Mouse (Mus musculus): ENCODE measurements around the gene Vsig8. TPM values are rescaled to one million over a fixed set of nuclear protein-coding genes. Genes with fewer than 3 reads are reported as not detected.

The Vsig8 gene
- polyA plus RNA-seq, 1 experiment from 2014 or later: not detected

Other genes starting within 250 kb of the Vsig8 start
- 0.17 and 0.43 TPM in 2 replicates for gene Kcnj9, start 226.6 kb upstream of the Vsig8 start, polyA plus RNA-seq (2016; fragmentation: Nextera tagmentation; extraction: Ambion mirVana)
- 0.46 and 0.47 TPM in 2 replicates for gene Kcnj10, start 214.7 kb upstream of the Vsig8 start, polyA plus RNA-seq (2016; fragmentation: Nextera tagmentation; extraction: Ambion mirVana)
- gene Pigm, start 179.4 kb upstream of the Vsig8 start, polyA plus RNA-seq (2016; fragmentation: Nextera tagmentation; extraction: Ambion mirVana): 10.6 and 10.8 TPM in 2 replicates
- gene Slamf9, start 80.6 kb upstream of the Vsig8 start, polyA plus RNA-seq (2016; fragmentation: Nextera tagmentation; extraction: Ambion mirVana): not detected in 2 replicates
- gene Igsf9, start 74.2 kb upstream of the Vsig8 start, polyA plus RNA-seq (2016; fragmentation: Nextera tagmentation; extraction: Ambion mirVana): 81.7 and 82.5 TPM in 2 replicates
- gene Tagln2, start 55.9 kb upstream of the Vsig8 start, polyA plus RNA-seq (2016; fragmentation: Nextera tagmentation; extraction: Ambion mirVana): 69.7 and 71.1 TPM in 2 replicates
- 1.4 and 1.6 TPM in 2 replicates for gene Cfap45, start 35.1 kb upstream of the Vsig8 start, polyA plus RNA-seq (2016; fragmentation: Nextera tagmentation; extraction: Ambion mirVana)
- gene Slamf8, start 34.6 kb downstream of the Vsig8 start, polyA plus RNA-seq (2016; fragmentation: Nextera tagmentation; extraction: Ambion mirVana): not detected in 2 replicates
- 0.32 TPM in 1 of 2 replicates, not detected in the other for gene Fcrl6, start 46.6 kb downstream of the Vsig8 start, polyA plus RNA-seq (2016; fragmentation: Nextera tagmentation; extraction: Ambion mirVana)
- 8.3 and 8.8 TPM in 2 replicates for gene Dusp23, start 77.0 kb downstream of the Vsig8 start, polyA plus RNA-seq (2016; fragmentation: Nextera tagmentation; extraction: Ambion mirVana)
- not detected in 2 replicates for gene Crp, start 142.1 kb downstream of the Vsig8 start, polyA plus RNA-seq (2016; fragmentation: Nextera tagmentation; extraction: Ambion mirVana)

All from forebrain, embryonic 10.5 days (tissue).